Mouse (Mus musculus) kidney, adult 2 months (tissue): Measurements from ENCODE around the gene Igf2bp2. TPM values are rescaled to one million over a fixed set of nuclear protein-coding genes. Genes with fewer than 3 reads are reported as not detected.

ENCODE experiments used
- DNase-seq: peaks from one replicate; pipeline ENCODE4 v3.0.0; 2021
- H3K27ac ChIP-seq: fragments of 200-500 bp; 2 replicates; pipeline ENCODE4 v1.5.1; 2012; ENCODE audit warnings: low read depth, low read length, control low read depth, inconsistent platforms; ENCODE audit not compliant: insufficient read depth
- H3K27me3 ChIP-seq: fragments of 200-500 bp; replicated peaks from 2 replicates; pipeline ENCODE4 v1.6.1; 2012; ENCODE audit warnings: mild to moderate bottlenecking, moderate library complexity, low read length, inconsistent platforms; ENCODE audit not compliant: control insufficient read depth, insufficient read depth
- H3K36me3 ChIP-seq: fragments of 200-500 bp; 2 replicates; pipeline ENCODE4 v1.6.1; 2012; ENCODE audit warnings: mild to moderate bottlenecking, moderate library complexity, low read length, inconsistent platforms; ENCODE audit not compliant: control insufficient read depth, insufficient read depth
- H3K4me1 ChIP-seq: fragments of 200-500 bp; 2 replicates; pipeline ENCODE4 v1.6.1; 2011; ENCODE audit warnings: low read length; ENCODE audit not compliant: control insufficient read depth, insufficient read depth
- H3K4me3 ChIP-seq: fragments of 200-500 bp; 2 replicates; pipeline ENCODE4 v1.5.1; 2011; ENCODE audit warnings: mild to moderate bottlenecking, low read depth, low read length, control low read depth; ENCODE audit not compliant: insufficient read depth
- CTCF ChIP-seq: fragments of 200-500 bp; conservative IDR thresholded peaks from 2 replicates; pipeline ENCODE4 v1.5.1; 2011; ENCODE audit warnings: low read depth, mild to moderate bottlenecking, control low read depth, low read length, moderate library complexity, mixed read lengths; ENCODE audit not compliant: insufficient read depth, insufficient read length
- POLR2A ChIP-seq: fragments of 200-500 bp; IDR thresholded peaks from one replicate; pipeline ENCODE4 v1.6.1; 2011; ENCODE audit warnings: low read depth, low read length, control low read depth
- WGBS: fragments of 180-500 bp; shearing (Covaris S2); methylation state at CpG from one replicate; pipeline ENCODE4 v1.1.7; 2018; 5-methylcytosine and 5-hydroxymethylcytosine counted together
- polyA plus RNA-seq: library from polyadenylated mRNA; depleted of rRNA; stranded (reverse); fragments of >200 nt; gene quantifications from 2 replicates; pipeline ENCODE4 v1.2.3, GENCODE M21; 2012

The Igf2bp2 gene
- polyA plus RNA-seq, 1 experiment = 2.3 TPM

DNA sequence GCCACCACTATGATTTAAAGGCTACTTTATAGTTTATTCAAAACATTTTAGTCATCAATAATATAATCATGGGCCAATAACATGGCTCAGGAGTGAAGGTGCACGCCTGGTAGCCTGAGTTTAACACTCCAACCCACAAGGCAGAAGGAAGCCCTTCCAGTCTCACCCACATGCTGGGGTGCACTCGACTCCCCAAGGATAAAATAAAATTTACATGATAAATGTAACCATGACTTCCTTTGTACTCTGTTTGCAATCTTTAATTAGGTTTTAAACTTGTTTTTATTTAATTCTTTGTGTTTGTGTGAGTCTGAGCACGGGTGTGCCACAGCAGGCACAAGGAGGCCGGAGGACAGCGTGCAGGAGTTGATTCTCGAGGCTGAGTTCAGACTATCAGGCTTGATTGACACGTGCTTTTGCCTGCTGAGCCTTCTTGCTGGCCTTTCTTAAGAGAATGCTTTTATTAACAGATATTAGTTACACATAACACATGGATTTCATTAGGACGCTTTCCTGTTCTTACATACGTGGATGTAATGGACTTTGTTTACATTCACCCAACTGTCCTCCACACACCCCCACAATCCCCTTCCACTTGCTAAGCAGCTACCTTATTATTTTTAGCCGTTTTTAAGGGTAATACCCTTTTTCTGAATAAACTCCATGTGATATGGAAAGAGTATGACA is 13.3 kb downstream of the Igf2bp2 start:
- DNase-seq = no peak
- H3K36me3 ChIP-seq = no peaks in the 10 kb centered on the region
- H3K27ac ChIP-seq = no peak overlapping the region
- H3K4me1 ChIP-seq = no peaks in the 10 kb centered on the region
- WGBS = 76% methylated on average over 10 of the region's 10 CpGs
- H3K4me3 ChIP-seq = no peak overlapping the region
- TF ChIP-seq CTCF (no peak), POLR2A (no peak)
- H3K27me3 ChIP-seq = no peaks in the 10 kb centered on the region

DNA sequence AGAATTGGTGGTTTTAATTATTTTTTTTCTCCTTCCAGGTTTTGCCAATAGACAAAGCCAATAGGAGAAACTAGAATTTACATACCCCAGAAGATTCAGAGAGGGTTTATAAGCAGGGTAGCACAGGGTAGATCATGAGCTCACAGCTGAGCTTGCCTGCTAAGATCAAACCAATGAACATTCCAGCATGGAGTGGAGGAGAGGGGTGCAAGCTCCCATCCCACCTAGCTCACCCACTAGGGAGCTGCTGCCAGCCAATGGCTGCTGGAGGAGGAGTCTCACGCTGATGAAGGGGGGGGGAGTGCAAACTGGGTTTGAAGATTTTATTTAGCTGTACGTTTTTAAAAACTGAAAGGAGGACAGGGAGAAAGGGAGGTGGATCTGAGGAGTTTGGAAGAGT is 14.0 kb downstream of the Igf2bp2 start:
- TF ChIP-seq POLR2A (no peak), CTCF (no peak)
- no peaks in the 10 kb centered on the region for H3K4me1 ChIP-seq
- H3K4me3 ChIP-seq = no peak overlapping the region
- no peak for DNase-seq
- H3K27me3 ChIP-seq = no peaks in the 10 kb centered on the region
- H3K27ac ChIP-seq = no peak overlapping the region
- WGBS = 72% methylated on average over 2 of the region's 2 CpGs
- no peaks in the 10 kb centered on the region for H3K36me3 ChIP-seq

DNA sequence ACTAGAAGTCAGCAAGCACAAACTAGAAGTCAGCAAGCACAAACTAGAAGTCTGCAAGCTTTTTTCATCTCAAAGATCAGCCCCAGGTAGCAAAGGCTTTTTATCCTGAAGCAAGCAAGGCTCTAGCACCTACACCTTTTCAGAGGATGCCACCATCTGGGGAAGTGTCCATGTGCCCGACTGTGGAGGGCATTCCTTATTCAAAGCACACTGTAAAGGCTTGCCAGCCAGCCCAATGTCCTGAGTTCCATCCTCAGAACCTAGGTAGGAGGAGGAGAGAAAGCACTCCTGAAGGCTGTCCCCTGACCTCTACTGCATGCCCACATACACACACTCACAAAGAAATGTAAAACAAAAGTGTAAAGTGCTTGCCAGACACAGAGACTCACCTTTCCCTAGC is 16.0 kb downstream of the Igf2bp2 start:
- TF ChIP-seq POLR2A (no peak), CTCF (no peak)
- Histone ChIP-seq H3K27me3 (no peaks in the 10 kb centered on the region), H3K36me3 (no peaks in the 10 kb centered on the region), H3K4me3 (no peak overlapping the region), H3K4me1 (no peaks in the 10 kb centered on the region), H3K27ac (no peak overlapping the region)
- 41% methylated on average over 1 of the region's 1 CpGs for WGBS
- no peak for DNase-seq

DNA sequence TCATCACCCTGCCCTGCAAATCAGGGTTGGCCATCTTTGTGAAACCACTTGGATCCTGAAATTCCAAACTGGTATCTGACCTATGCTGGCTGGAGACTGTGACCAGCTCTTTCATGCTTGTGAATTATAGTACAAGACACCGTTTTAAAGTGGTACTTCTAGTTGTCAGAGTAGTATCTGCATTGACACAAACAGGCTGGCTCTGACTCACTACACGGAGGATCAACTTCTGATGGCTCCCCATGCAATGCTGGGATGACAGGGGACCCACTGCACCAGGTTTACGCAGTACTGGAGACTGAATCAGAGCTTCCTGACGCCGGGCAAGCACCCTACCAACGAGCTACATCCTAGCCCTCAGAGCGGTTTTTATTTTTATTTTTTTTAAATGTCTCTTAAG is 17.0 kb downstream of the Igf2bp2 start:
- TF ChIP-seq CTCF (no peak), POLR2A (no peak)
- Histone ChIP-seq H3K4me1 (no peaks in the 10 kb centered on the region; the same call in 1 of the 2 replicates), H3K27ac (no peak overlapping the region), H3K36me3 (no peaks in the 10 kb centered on the region), H3K27me3 (no peaks in the 10 kb centered on the region), H3K4me3 (no peak overlapping the region)
- 67% methylated on average over 7 of the region's 7 CpGs for WGBS
- no peak for DNase-seq

DNA sequence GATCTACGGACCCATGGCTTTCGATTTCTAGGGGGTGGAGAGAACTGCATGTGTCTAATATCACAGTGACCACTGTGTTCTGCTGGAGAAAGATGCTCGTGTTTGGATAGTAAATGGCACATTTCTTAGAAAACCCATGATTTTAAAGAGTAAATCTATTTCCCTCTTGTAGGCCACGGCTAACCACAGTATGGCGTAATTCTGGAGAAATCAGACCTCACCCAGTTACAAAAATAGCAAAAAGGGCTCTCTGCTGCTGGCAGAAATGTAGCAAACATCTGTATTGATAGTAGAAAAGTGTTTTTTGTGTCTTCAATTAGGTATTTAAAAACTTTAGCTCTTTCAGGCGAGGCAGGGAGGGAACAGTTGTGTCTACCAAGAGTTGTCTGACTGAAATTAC is 18.6 kb downstream of the Igf2bp2 start:
- 91% methylated on average over 6 of the region's 6 CpGs for WGBS
- TF ChIP-seq CTCF = no peak
- TF ChIP-seq POLR2A = no peak
- DNase-seq = no peak
- Histone ChIP-seq H3K36me3 (no peaks in the 10 kb centered on the region), H3K4me1 (peaks cover 3% of the 10 kb centered on the region; the same call in 1 of the 2 replicates), H3K27me3 (no peaks in the 10 kb centered on the region), H3K27ac (no peak overlapping the region), H3K4me3 (no peak overlapping the region)

DNA sequence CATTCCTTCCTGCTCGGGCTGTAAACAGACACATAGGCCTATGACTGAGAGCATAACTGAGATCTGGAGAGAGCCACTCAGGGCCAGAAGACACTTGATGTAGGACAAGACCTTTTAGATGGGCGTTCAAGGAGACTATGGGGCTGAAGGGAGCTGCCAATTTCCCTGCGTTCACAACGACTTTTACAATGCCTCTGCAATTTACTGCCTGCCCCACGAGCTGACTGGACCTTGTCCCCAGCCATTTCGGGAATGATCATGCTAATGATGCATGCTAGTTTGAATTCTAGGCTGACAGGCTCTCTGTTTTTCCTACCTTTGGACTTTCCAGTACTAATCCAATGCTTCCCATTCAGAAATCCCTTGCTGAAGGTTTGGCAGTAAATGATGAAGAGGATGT is 22.2 kb downstream of the Igf2bp2 start:
- TF ChIP-seq CTCF = no peak
- no peak for TF ChIP-seq POLR2A
- Histone ChIP-seq H3K4me3 (no peak overlapping the region), H3K4me1 (peaks cover 12% of the 10 kb centered on the region; the same call in 1 of the 2 replicates), H3K27me3 (no peaks in the 10 kb centered on the region), H3K36me3 (no peaks in the 10 kb centered on the region), H3K27ac (peak overlapping the region; percentile 62; the same call in 1 of the 2 replicates)
- 44% methylated on average over 6 of the region's 6 CpGs for WGBS
- DNase-seq = peak; percentile 82

DNA sequence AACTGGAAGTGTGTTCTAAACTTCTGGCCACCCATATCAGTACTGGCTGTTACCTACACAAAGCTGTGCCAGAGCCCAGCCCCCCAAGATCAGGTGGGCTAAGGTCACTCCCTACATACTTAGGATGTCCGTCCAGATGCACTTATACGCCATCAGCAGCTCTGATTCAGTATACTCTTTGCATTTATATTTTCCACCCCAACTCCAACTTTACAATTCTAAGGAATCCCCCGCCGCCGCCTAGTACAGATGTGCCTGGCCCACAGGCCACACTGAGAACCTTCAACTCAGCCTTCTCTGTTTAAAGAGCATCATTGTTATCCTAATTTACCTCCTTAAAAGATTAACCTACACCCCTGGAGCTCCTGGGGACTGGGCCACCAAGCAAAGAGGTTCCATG is 23.3 kb downstream of the Igf2bp2 start:
- Histone ChIP-seq H3K27me3 (no peaks in the 10 kb centered on the region), H3K27ac (no peak overlapping the region), H3K36me3 (no peaks in the 10 kb centered on the region), H3K4me1 (peaks cover 12% of the 10 kb centered on the region; the same call in 1 of the 2 replicates), H3K4me3 (no peak overlapping the region)
- no peak for DNase-seq
- WGBS = 96% methylated on average over 5 of the region's 5 CpGs
- no peak for TF ChIP-seq POLR2A
- TF ChIP-seq CTCF = no peak
